8 mouse cellular contexts compared by ENCODE assay signal in genomic region chr12:69240876-69241275, GRCm38 (mm10). TPM values are rescaled to one million over a fixed set of nuclear protein-coding genes. Genes with fewer than 3 reads are reported as not detected.
DNase-seq lines count a peak whose midpoint lies in the region; ATAC-seq lines count a peak whose summit lies in the region.

TSS of gene Klhdc1 (plus strand) at chr12:69241176.

- WGBS in neural tube, embryonic 11.5 days: 64% methylated on average over 6 of the region's 6 CpGs
- 73% methylated on average over 6 of the region's 6 CpGs for WGBS in forebrain, embryonic 14.5 days
- WGBS in hindbrain, embryonic 14.5 days: 64% methylated on average over 6 of the region's 6 CpGs
- WGBS in liver, embryonic 16.5 days (ENCODE audit: insufficient replicate concordance): 50% methylated on average over 6 of the region's 6 CpGs

- peak within 1 kb of the TSS; percentile 62 for H3K4me2 ChIP-seq in neural tube, embryonic 11.5 days (ENCODE audit: low read depth)
- H3K4me2 ChIP-seq in forebrain, embryonic 14.5 days (ENCODE audit: low read length): peak within 1 kb of the TSS; percentile 74
- H3K4me2 ChIP-seq in hindbrain, embryonic 14.5 days (replicated peaks): peak within 1 kb of the TSS; percentile 65
- H3K4me2 ChIP-seq in liver, embryonic 16.5 days (ENCODE audit: low read depth, low read length): peak within 1 kb of the TSS; percentile 93

- peak within 1 kb of the TSS; percentile 68 for H3K27ac ChIP-seq in neural tube, embryonic 11.5 days (ENCODE audit: low read depth, low read length)
- peak within 1 kb of the TSS; percentile 72 for H3K27ac ChIP-seq in forebrain, embryonic 14.5 days (ENCODE audit: low read depth, low read length)
- peak within 1 kb of the TSS; percentile 78 for H3K27ac ChIP-seq in hindbrain, embryonic 14.5 days
- no peak within 1 kb of the TSS for H3K27ac ChIP-seq in liver, embryonic 16.5 days (ENCODE audit: low read length)

- H3K36me3 ChIP-seq in neural tube, embryonic 11.5 days (ENCODE audit: control insufficient read depth, insufficient read depth, low read length): no peaks in the 10 kb centered on the region
- no peaks in the 10 kb centered on the region for H3K36me3 ChIP-seq in forebrain, embryonic 14.5 days (ENCODE audit: control insufficient read depth, insufficient read depth, low read length)
- no peaks in the 10 kb centered on the region for H3K36me3 ChIP-seq in hindbrain, embryonic 14.5 days (replicated peaks; ENCODE audit: control insufficient read depth, insufficient read depth)
- no peaks in the 10 kb centered on the region for H3K36me3 ChIP-seq in liver, embryonic 16.5 days (ENCODE audit: control insufficient read depth, insufficient read depth)

- H3K4me3 ChIP-seq in neural tube, embryonic 11.5 days (ENCODE audit: low read depth, low read length): peak within 1 kb of the TSS; percentile 68
- H3K4me3 ChIP-seq in forebrain, embryonic 14.5 days (ENCODE audit: low read depth, low read length): peak within 1 kb of the TSS; percentile 71
- peak within 1 kb of the TSS; percentile 83 for H3K4me3 ChIP-seq in hindbrain, embryonic 14.5 days (replicated peaks; ENCODE audit: low read length)
- peak within 1 kb of the TSS; percentile 73 for H3K4me3 ChIP-seq in liver, embryonic 16.5 days (ENCODE audit: low read depth, low read length)

- no peaks in the 10 kb centered on the region for H3K27me3 ChIP-seq in neural tube, embryonic 11.5 days (ENCODE audit: control insufficient read depth, insufficient read depth, low read length)
- no peaks in the 10 kb centered on the region for H3K27me3 ChIP-seq in forebrain, embryonic 14.5 days (replicated peaks; ENCODE audit: control insufficient read depth, insufficient read depth, low read length)
- no peaks in the 10 kb centered on the region for H3K27me3 ChIP-seq in hindbrain, embryonic 14.5 days (ENCODE audit: control insufficient read depth, insufficient read depth, low read length)
- no peaks in the 10 kb centered on the region for H3K27me3 ChIP-seq in liver, embryonic 16.5 days (ENCODE audit: control insufficient read depth, insufficient read depth, low read depth, low read length)

- no peak for ATAC-seq in neural tube, embryonic 11.5 days (ENCODE audit: insufficient read depth, low FRiP score, low TSS enrichment)
- no peak for ATAC-seq in forebrain, embryonic 14.5 days
- ATAC-seq in hindbrain, embryonic 14.5 days (ENCODE audit: low FRiP score): no peak
- ATAC-seq in liver, embryonic 16.5 days (ENCODE audit: low read depth): no peak
- no peak for ATAC-seq in monocyte, adult 5-6 weeks (replicated peaks; ENCODE audit: insufficient number of reproducible peaks, low FRiP score, low TSS enrichment, poor library complexity, severe bottlenecking)

- H3K9me3 ChIP-seq in neural tube, embryonic 11.5 days (ENCODE audit: control insufficient read depth, low read length): no peaks in the 10 kb centered on the region
- H3K9me3 ChIP-seq in forebrain, embryonic 14.5 days (replicated peaks; ENCODE audit: control insufficient read depth, low read length): no peaks in the 10 kb centered on the region
- H3K9me3 ChIP-seq in hindbrain, embryonic 14.5 days (ENCODE audit: control insufficient read depth, low read length): no peaks in the 10 kb centered on the region
- no peaks in the 10 kb centered on the region for H3K9me3 ChIP-seq in liver, embryonic 16.5 days (replicated peaks; ENCODE audit: control insufficient read depth, low read length)

- DNase-seq in neural tube, embryonic 11.5 days (ENCODE audit: low spot score): no peak
- no peak for DNase-seq in neural tube, embryonic 10.5 days (ENCODE audit: extremely low spot score, low spot score)
- DNase-seq in forebrain, embryonic 14.5 days (ENCODE audit: low spot score): no peak
- DNase-seq in hindbrain, embryonic 14.5 days (ENCODE audit: low spot score): no peak
- DNase-seq in testis, postnatal 14 days (ENCODE audit: low spot score): no peak
- no peak for DNase-seq in embryo, embryonic 11 days

- H3K9ac ChIP-seq in neural tube, embryonic 11.5 days (ENCODE audit: low read length): peak within 1 kb of the TSS; percentile 92
- peak within 1 kb of the TSS; percentile 84 for H3K9ac ChIP-seq in forebrain, embryonic 14.5 days (ENCODE audit: low read length)
- H3K9ac ChIP-seq in hindbrain, embryonic 14.5 days: peak within 1 kb of the TSS; percentile 84
- peak within 1 kb of the TSS; percentile 75 for H3K9ac ChIP-seq in liver, embryonic 16.5 days (ENCODE audit: low read depth, low read length)

- peaks cover 3% of the 10 kb centered on the region; the same call in 1 of the 2 replicates for H3K4me1 ChIP-seq in neural tube, embryonic 11.5 days (ENCODE audit: control insufficient read depth, insufficient read depth, low read length)
- no peaks in the 10 kb centered on the region for H3K4me1 ChIP-seq in forebrain, embryonic 14.5 days (ENCODE audit: control insufficient read depth, insufficient read depth, low read length)
- H3K4me1 ChIP-seq in hindbrain, embryonic 14.5 days (replicated peaks; ENCODE audit: control insufficient read depth, insufficient read depth, low read length): no peaks in the 10 kb centered on the region
- H3K4me1 ChIP-seq in liver, embryonic 16.5 days (ENCODE audit: control insufficient read depth, low read depth, low read length): peaks cover 8% of the 10 kb centered on the region

RNA-seq across cellular contexts. Expression of gene Klhdc1, which starts in this region (rescaled TPM):
- 1.7 and 2.7 TPM in 2 replicates for polyA plus RNA-seq in neural tube, embryonic 11.5 days (2014; fragmentation: Nextera tagmentation; extraction: Ambion mirVana)
- polyA plus RNA-seq in forebrain, embryonic 14.5 days (2014; fragmentation: Nextera tagmentation; extraction: Ambion mirVana): 10.6 and 11.9 TPM in 2 replicates
- polyA plus RNA-seq in hindbrain, embryonic 14.5 days (2014; fragmentation: Nextera tagmentation; extraction: Ambion mirVana): 13.7 and 17.2 TPM in 2 replicates
- 2.5 TPM in 2 replicates for polyA plus RNA-seq in liver, embryonic 16.5 days (2015; fragmentation: Nextera tagmentation; extraction: Ambion mirVana)
- total RNA-seq in monocyte, adult 5-6 weeks (2017): 6.5 to 8.6 TPM (median 6.7 TPM) in 3 replicates
